ENCODE assay signal across 9 mouse cellular contexts in genomic region chr4:136104590-136105337, GRCm38 (mm10). TPM values are rescaled to one million over a fixed set of nuclear protein-coding genes. Genes with fewer than 3 reads are reported as not detected.
DNase-seq lines count a peak whose midpoint lies in the region; ATAC-seq and TF ChIP-seq lines count a peak whose summit lies in the region.
"Had no signal": no experiment of that assay in that cellular context is flagged by ENCODE, and none has a peak within 500 bp of the region (broad histone marks: within the 10 kb centered on the region; RNA-seq: fewer than 3 reads in every experiment).

No protein-coding gene starts in this region.

- WGBS in heart, embryonic 10.5 days, result 8% methylated on average over 18 of the region's 18 CpGs
- WGBS in kidney, adult 2 months, result 39% methylated on average over 18 of the region's 18 CpGs

- H3K27ac ChIP-seq in layer of hippocampus, adult 2 months, result peak overlapping the region; percentile 73
- peak overlapping the region; percentile 78 for H3K27ac ChIP-seq in heart, embryonic 10.5 days
- peak overlapping the region; percentile 19 for H3K27ac ChIP-seq in kidney, adult 2 months (ENCODE audit: insufficient read depth, low read depth, low read length)

- no peaks in the 10 kb centered on the region for H3K36me3 ChIP-seq in heart, embryonic 10.5 days
- H3K36me3 ChIP-seq in kidney, adult 2 months (ENCODE audit: control insufficient read depth, insufficient read depth, low read length), result no peaks in the 10 kb centered on the region

- no peaks in the 10 kb centered on the region for H3K9me3 ChIP-seq in heart, embryonic 10.5 days

- 0 out of 2 replicates have a peak, but pooled peaks cover 6% of the 10 kb centered on the region for H3K27me3 ChIP-seq in heart, embryonic 10.5 days (ENCODE audit: insufficient read depth, poor library complexity, severe bottlenecking)
- H3K27me3 ChIP-seq in kidney, adult 2 months (replicated peaks; ENCODE audit: control insufficient read depth, insufficient read depth, low read length), result no peaks in the 10 kb centered on the region

- no peak overlapping the region; the same call in 1 of the 2 replicates for H3K4me3 ChIP-seq in layer of hippocampus, adult 2 months
- peak overlapping the region; percentile 43 for H3K4me3 ChIP-seq in heart, embryonic 10.5 days
- H3K4me3 ChIP-seq in kidney, adult 2 months (ENCODE audit: insufficient read depth, low read depth, low read length), result peak overlapping the region; percentile 11; the same call in 1 of the 2 replicates
- H3K4me3 ChIP-seq: erythroblast, embryonic 14.5 days had no signal

- no peak for ATAC-seq in erythroblast, adult 5-6 weeks (replicated peaks; ENCODE audit: low FRiP score, poor library complexity, severe bottlenecking)

- peaks cover 42% of the 10 kb centered on the region for H3K4me1 ChIP-seq in heart, embryonic 10.5 days
- H3K4me1 ChIP-seq in kidney, adult 2 months (ENCODE audit: control insufficient read depth, insufficient read depth, low read length), result peaks cover 5% of the 10 kb centered on the region; the same call in 1 of the 2 replicates

- no peak for TF ChIP-seq POLR2A in kidney, adult 2 months (IDR thresholded peaks at IDR 0.05; ENCODE audit: low read depth, low read length)

- DNase-seq in layer of hippocampus, adult 2 months (ENCODE audit: low spot score in 2 of 2), result peak in 1 of 2 experiments; percentile 39
- DNase-seq in layer of hippocampus, adult 11-12 months (ENCODE audit: low spot score), result no peak
- peak; percentile 1 for DNase-seq in cerebellum, adult 8-10 months
- no peak for DNase-seq in heart, embryonic 10.5 days (ENCODE audit: low spot score)
- DNase-seq in kidney, adult 2 months, result peak; percentile 78
- DNase-seq in lung, postnatal 14 days, result peak; percentile 48
- DNase-seq in spleen, postnatal 10 days (ENCODE audit: low spot score in 2 of 2), result no peak

- TF ChIP-seq CTCF in layer of hippocampus, adult 2 months (conservative IDR thresholded peaks at IDR 0.05), result no peak
- no peak for TF ChIP-seq CTCF in kidney, adult 2 months (conservative IDR thresholded peaks at IDR 0.05; ENCODE audit: insufficient read depth, insufficient read length, low read depth, low read length)

RNA-seq across cellular contexts. Expression of gene Id3, which starts 38.5 kb away (rescaled TPM):
- 10 to 100 TPM; 45.1 to 47.4 TPM for total RNA-seq in layer of hippocampus, adult 2 months (2021)
- 324 and 492 TPM in 2 replicates for polyA plus RNA-seq in heart, embryonic 10.5 days (2016; fragmentation: Nextera tagmentation; extraction: Ambion mirVana)
- 259 and 289 TPM in 2 replicates for polyA plus RNA-seq in kidney, adult 2 months (2012; rRNA removed)
- not detected in 2 replicates for total RNA-seq in erythroblast, adult 5-6 weeks (2015; ENCODE audit: low replicate concordance)
- not detected in 2 replicates for total RNA-seq in erythroblast, adult 5-6 weeks (2017; ENCODE audit: low replicate concordance)

RNA-seq across cellular contexts. Expression of gene Rpl11, which starts 51.5 kb away (rescaled TPM):
- 100 to 1,000 TPM; 291 to 317 TPM for total RNA-seq in layer of hippocampus, adult 2 months (2021)
- polyA plus RNA-seq in heart, embryonic 10.5 days (2016; fragmentation: Nextera tagmentation; extraction: Ambion mirVana), result 336 and 390 TPM in 2 replicates
- polyA plus RNA-seq in kidney, adult 2 months (2012; rRNA removed), result 232 and 292 TPM in 2 replicates
- 304 and 345 TPM in 2 replicates for total RNA-seq in erythroblast, adult 5-6 weeks (2015; ENCODE audit: low replicate concordance)
- 128 and 153 TPM in 2 replicates for total RNA-seq in erythroblast, adult 5-6 weeks (2017; ENCODE audit: low replicate concordance)

Comparison
In these comparisons a context has a peak if more than half of its experiments do, and no peak if none do; other contexts are left out.
1. DNase-seq: peak in cerebellum, adult 8-10 months (single experiment), kidney, adult 2 months (single experiment) and lung, postnatal 14 days (single experiment); none in layer of hippocampus, adult 11-12 months (single experiment), heart, embryonic 10.5 days (single experiment) and spleen, postnatal 10 days (0 of 2).
2. H3K27ac ChIP-seq: peak in every context shown above with its lines; median percentile 78 in heart, embryonic 10.5 days; 73 in layer of hippocampus, adult 2 months; 19 in kidney, adult 2 months.
3. RNA of gene Id3, which starts 38.5 kb away (total RNA-seq): 45.1 to 47.4 TPM in layer of hippocampus, adult 2 months; not detected in erythroblast, adult 5-6 weeks; every median in the first group is over 10 times any median in the second.